Mouse (Mus musculus) C2C12 (cell line): Measurements from ENCODE around the gene Sec16b. TPM values are rescaled to one million over a fixed set of nuclear protein-coding genes. Genes with fewer than 3 reads are reported as not detected.

Experiments
- H3K27me3 ChIP-seq: one replicate; pipeline ENCODE4 v1.6.1; 2011; ENCODE audit not compliant: control insufficient read depth, insufficient read depth, insufficient read length
- H3K36me3 ChIP-seq: one replicate; pipeline ENCODE4 v1.6.1; 2011; ENCODE audit not compliant: control insufficient read depth, insufficient read depth
- H3K4me3 ChIP-seq: one replicate; pipeline ENCODE4 v1.5.1; 2011; ENCODE audit warnings: mild to moderate bottlenecking, control low read depth; ENCODE audit not compliant: poor library complexity, insufficient read depth, severe bottlenecking
- H3K79me2 ChIP-seq: one replicate; pipeline ENCODE4 v1.6.1; 2011; ENCODE audit not compliant: control insufficient read depth, insufficient read depth
- H3K79me3 ChIP-seq: one replicate; pipeline ENCODE4 v1.6.1; 2011; ENCODE audit warnings: low read depth, control low read depth
- H3ac ChIP-seq: one replicate; pipeline ENCODE3; 2011; ENCODE audit warnings: low read depth; ENCODE audit not compliant: control insufficient read depth, insufficient read length
- CEBPB ChIP-seq: IDR thresholded peaks from one replicate; pipeline ENCODE4 v1.6.1; 2011; ENCODE audit warnings: low read depth, mild to moderate bottlenecking, control low read depth, moderate library complexity
- CTCF ChIP-seq: IDR thresholded peaks from one replicate; pipeline ENCODE4 v1.5.1; 2011; ENCODE audit not compliant: control insufficient read depth, insufficient read depth, insufficient read length
- FOSL1 ChIP-seq: IDR thresholded peaks from one replicate; pipeline ENCODE4 v1.8.0; 2011; ENCODE audit warnings: mild to moderate bottlenecking, low read length; ENCODE audit not compliant: poor library complexity, insufficient read depth, severe bottlenecking
- MAX ChIP-seq: IDR thresholded peaks from one replicate; pipeline ENCODE4 v1.6.1; 2011; ENCODE audit warnings: mild to moderate bottlenecking, control low read depth
- MYOD1 ChIP-seq: IDR thresholded peaks from one replicate; pipeline ENCODE4 v1.6.1; 2011; ENCODE audit warnings: low read depth; ENCODE audit not compliant: control insufficient read depth, insufficient read length
- MYOG ChIP-seq: IDR thresholded peaks from one replicate; pipeline ENCODE4 v1.6.1; 2011; ENCODE audit not compliant: control insufficient read depth, insufficient read length; ENCODE audit errors: extremely low read depth
- USF1 ChIP-seq: IDR thresholded peaks from one replicate; pipeline ENCODE4 v1.6.1; 2011; ENCODE audit warnings: low read depth, mild to moderate bottlenecking, control low read depth, moderate library complexity
- polyA plus RNA-seq: library from polyadenylated mRNA; unstranded; fragments of >200 nt; fragmentation: generic; extraction: Trizol; gene quantifications from one replicate; pipeline ENCODE4 v1.2.1, GENCODE M21; 2012; ENCODE audit warnings: missing spikeins

Gene Sec16b
- polyA plus RNA-seq, 1 experiment = 2.8 TPM

DNA sequence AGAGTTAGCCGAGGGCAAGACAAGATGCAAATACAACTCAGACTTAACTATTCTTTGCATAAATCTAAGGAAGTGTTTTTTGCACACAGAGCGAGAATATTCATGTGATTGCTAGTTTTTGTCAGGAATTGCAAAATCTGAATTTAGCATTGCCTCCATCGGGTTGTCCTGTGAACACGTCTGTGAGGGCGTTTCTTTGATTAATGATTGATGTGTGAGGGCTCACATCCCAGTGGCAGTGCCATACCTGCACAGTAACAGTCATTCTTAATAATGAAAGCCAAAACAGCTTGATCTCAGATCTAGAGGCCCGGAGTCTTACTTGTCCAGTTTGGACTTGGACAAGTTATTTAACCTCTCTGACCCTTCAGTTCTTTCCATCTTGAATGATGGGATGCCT lies 3.5 kb upstream of the Sec16b start:
- no peaks in the 10 kb centered on the region for H3K79me2 ChIP-seq

DNA sequence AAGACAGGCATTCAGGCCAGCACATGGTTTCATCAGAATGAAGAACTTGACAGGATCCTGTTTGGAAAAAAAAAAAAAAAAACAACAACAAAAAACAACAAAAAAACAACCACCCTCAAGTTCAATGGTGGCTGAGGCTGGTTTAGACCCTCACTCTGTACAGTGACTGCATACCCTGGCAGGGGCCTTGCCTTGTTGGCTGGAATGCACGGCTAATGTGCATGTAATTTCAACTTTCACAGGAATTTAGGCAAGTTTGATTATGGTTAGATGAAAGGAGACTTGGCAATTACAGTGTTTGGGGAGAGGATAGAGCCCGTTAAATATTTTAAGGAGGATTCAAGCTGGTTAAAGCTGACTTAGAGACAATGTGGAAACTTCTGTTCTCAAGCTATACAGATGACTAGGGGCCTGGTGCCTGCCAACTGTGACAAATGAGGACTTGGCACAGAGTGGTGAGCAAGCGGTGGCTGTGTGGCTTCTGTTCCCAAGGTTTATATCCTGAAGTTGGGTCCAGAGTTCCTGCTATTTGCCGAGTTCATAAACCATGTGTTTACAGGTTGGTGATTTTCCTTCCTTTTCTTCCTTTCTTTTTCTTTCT lies 567 bp downstream of the Sec16b start:
- H3K79me2 ChIP-seq = no peaks in the 10 kb centered on the region
- H3K36me3 ChIP-seq = no peaks in the 10 kb centered on the region
- TF ChIP-seq CTCF (no peak), MAX (no peak), CEBPB (no peak), MYOG (no peak), MYOD1 (no peak)
- peak overlapping the region; percentile 54 for H3ac ChIP-seq
- H3K4me3 ChIP-seq = no peak overlapping the region
- H3K79me3 ChIP-seq = no peaks in the 10 kb centered on the region
- no peaks in the 10 kb centered on the region for H3K27me3 ChIP-seq

More for the DNA sequence above, 3.5 kb upstream of the Sec16b start:
- H3K79me3 ChIP-seq = no peaks in the 10 kb centered on the region
- H3K36me3 ChIP-seq = no peaks in the 10 kb centered on the region
- H3K4me3 ChIP-seq = no peak overlapping the region
- no peaks in the 10 kb centered on the region for H3K27me3 ChIP-seq
- TF ChIP-seq MYOG (no peak), CEBPB (no peak), USF1 (no peak), MAX (no peak), MYOD1 (no peak), CTCF (no peak), FOSL1 (no peak)
- no peak overlapping the region for H3ac ChIP-seq

DNA sequence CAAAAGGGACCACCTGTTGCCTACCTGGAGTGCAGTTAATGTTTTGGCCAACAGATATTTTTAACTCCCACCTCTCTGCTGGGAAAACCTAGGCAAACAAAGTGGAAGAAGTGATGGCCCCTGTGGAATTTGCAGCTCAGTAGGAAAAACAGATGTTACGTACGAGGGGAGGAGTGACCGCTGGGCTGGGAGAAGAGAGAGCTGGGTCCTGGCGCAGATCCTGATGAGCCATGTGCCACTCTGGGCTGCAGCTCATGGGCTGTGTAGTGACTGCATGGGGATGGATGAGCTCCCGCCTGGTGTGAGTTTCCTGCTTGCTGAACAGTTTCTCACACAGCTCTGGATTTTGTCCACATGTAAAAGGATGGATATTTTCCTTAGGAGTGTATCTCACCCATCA lies 1.3 kb downstream of the Sec16b start:
- TF ChIP-seq USF1 (no peak), MAX (peak; percentile 61), MYOD1 (peak; percentile 21)
- H3K79me2 ChIP-seq = no peaks in the 10 kb centered on the region
- H3K27me3 ChIP-seq = no peaks in the 10 kb centered on the region
- H3ac ChIP-seq = no peak overlapping the region
- H3K4me3 ChIP-seq = no peak overlapping the region
- H3K79me3 ChIP-seq = no peaks in the 10 kb centered on the region
- no peaks in the 10 kb centered on the region for H3K36me3 ChIP-seq

DNA sequence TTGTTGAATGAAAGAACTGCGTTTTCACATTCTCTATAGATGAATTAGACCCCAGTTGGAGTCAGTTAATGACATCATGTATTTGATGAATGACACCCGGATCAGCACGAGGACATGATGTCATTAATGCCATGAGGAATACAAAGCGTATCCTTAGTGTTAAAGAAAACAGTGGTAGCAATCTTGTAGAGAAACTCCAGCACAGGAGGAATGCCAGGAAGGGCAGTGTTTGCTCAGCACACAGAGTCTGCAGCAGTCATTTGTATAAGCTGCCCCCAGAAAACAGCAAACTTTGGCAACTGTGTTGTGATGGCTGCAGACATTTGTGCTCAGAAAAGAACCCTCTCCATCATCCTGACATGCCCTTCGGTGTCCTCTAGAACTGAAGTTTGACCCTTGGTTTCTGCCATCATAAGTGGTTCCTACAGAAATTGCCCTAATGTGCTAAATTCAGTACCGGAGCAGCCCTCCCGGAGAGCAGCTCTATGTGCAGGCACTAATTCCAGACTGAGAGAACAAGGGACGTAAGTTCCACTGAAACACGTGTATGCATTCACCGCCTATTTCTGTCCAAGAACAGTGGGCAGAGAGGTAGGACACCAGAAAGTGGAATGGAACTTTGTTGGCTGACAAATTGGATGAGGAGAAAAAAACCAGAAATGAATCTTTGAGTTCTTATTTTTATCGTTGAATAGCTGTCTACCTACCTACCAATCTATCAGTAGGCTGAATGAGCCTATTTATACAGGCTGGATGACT lies 6.3 kb downstream of the Sec16b start:
- no peaks in the 10 kb centered on the region for H3K36me3 ChIP-seq
- H3K79me2 ChIP-seq = no peaks in the 10 kb centered on the region
- no peak overlapping the region for H3K4me3 ChIP-seq
- H3K27me3 ChIP-seq = no peaks in the 10 kb centered on the region
- H3ac ChIP-seq = no peak overlapping the region
- H3K79me3 ChIP-seq = no peaks in the 10 kb centered on the region
- TF ChIP-seq FOSL1 (no peak), CEBPB (no peak), MYOD1 (no peak)

DNA sequence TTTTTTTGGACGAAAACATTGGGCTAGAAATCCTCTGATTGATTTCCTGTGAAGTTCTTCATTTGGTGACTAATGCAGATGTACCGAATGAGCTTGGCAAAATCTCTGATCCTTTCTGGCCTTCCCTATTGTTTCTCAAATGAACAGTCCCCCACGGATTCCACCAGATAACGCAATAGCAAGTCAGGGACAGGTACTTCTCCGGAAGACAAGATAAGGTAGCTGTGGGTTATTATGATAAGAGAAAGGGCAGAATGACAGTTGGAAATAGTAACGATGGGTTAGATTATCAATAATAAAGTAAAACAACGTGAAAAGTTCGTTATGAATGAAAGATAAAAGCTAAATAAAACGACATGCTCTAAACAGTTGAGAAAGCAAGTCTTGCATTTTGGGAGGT lies 7.0 kb downstream of the Sec16b start:
- Histone ChIP-seq H3K27me3 (no peaks in the 10 kb centered on the region), H3K4me3 (no peak overlapping the region), H3K79me3 (no peaks in the 10 kb centered on the region), H3K79me2 (no peaks in the 10 kb centered on the region), H3ac (no peak overlapping the region), H3K36me3 (no peaks in the 10 kb centered on the region)
- TF ChIP-seq CTCF (no peak), MYOD1 (no peak)

DNA sequence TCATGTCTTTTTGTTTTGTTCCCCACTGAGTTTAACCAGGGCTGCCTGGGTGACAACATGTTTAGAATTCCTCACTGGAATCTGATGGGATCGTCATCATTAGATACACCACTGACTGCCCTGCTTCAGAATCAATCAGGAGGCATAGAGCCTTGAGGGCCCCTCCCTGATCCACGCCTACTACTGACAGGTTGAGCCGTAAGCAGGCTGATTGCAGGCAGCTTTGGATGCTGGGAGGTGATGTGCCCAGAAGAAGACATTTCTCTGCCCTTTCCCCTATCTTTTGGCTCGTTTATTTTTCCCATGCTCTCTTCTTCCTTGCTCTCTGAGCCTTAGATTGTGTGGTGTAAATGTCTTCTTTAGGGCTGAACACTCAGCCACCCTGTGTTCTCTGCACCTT lies 7.8 kb downstream of the Sec16b start:
- no peak overlapping the region for H3K4me3 ChIP-seq
- H3K79me2 ChIP-seq = no peaks in the 10 kb centered on the region
- TF ChIP-seq CEBPB (no peak), USF1 (no peak), MYOG (no peak)
- H3K36me3 ChIP-seq = no peaks in the 10 kb centered on the region
- H3ac ChIP-seq = no peak overlapping the region
- no peaks in the 10 kb centered on the region for H3K27me3 ChIP-seq
- H3K79me3 ChIP-seq = no peaks in the 10 kb centered on the region
